Mouse (Mus musculus) B cell, adult 62 days (primary cell): ENCODE results near the gene 4930590J08Rik. TPM values are rescaled to one million over a fixed set of nuclear protein-coding genes. Genes with fewer than 3 reads are reported as not detected.

ENCODE experiments used
- total RNA-seq: library from RNA; stranded (reverse); gene quantifications from 4 replicates; pipeline ENCODE4 v1.2.4, GENCODE M21; 2023

4930590J08Rik gene
- total RNA-seq = 3.3 to 5.4 TPM (median 3.6 TPM) in 4 replicates

DNA sequence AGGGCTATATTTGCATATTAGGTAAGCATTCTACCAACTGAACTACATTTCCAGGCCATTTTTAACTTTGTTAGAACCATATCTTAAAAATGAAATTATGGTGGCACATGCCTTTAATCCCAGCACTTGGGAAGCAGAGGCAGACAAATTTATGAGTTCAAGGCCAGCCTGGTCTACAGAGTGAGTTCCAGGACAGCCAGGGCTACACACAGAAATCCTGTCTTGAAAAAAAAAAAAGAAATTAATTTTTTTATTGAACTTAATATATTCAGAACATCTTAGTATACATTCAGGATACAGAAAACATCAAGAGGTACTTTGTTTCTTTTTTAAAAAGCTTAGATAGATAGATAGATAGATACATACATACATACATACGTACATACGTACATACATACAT, at the start of gene 4930590J08Rik:
Gene 4930590J08Rik, plus strand, starts transcription at position 301 of the 400 bp plus-strand sequence.

GRCm38 (mm10) chr6:91877885-91878651, 24.5 kb upstream of the 4930590J08Rik start, which contains the start of gene Ccdc174:
Ccdc174 (plus strand) TSS chr6:91878053.

GRCm38 (mm10) chr6:91978371-91979300, 76.0 kb downstream of the 4930590J08Rik start, which contains the start of gene Fgd5:
Fgd5 (plus strand) TSS chr6:91978878.

Other genes starting within 250 kb of the 4930590J08Rik start
- 108 to 112 TPM (median 109 TPM) in 4 replicates for gene Slc6a6, start 218.8 kb upstream of the 4930590J08Rik start, total RNA-seq
- gene Grip2, start 75.6 kb upstream of the 4930590J08Rik start, total RNA-seq = 1.6 to 2.6 TPM (median 2.1 TPM) in 4 replicates
- gene Ccdc174, start 24.8 kb upstream of the 4930590J08Rik start, total RNA-seq = 38.4 to 51.2 TPM (median 48.5 TPM) in 4 replicates
- not detected in 4 replicates for gene Fgd5, start 76.1 kb downstream of the 4930590J08Rik start, total RNA-seq
- gene Nr2c2, start 188.6 kb downstream of the 4930590J08Rik start, total RNA-seq = 77.0 to 88.0 TPM (median 82.3 TPM) in 4 replicates